Mouse (Mus musculus) ES-E14 (cell line): Measurements from ENCODE around the gene Prkd2. TPM values are rescaled to one million over a fixed set of nuclear protein-coding genes. Genes with fewer than 3 reads are reported as not detected.

Experiments used
- DNase-seq: peaks from one replicate; pipeline ENCODE4 v3.0.0-alpha.2; 2013; ENCODE audit warnings: low read depth, low spot score
- H3K27ac ChIP-seq: 2 replicates; pipeline ENCODE4 v1.5.1; 2012; ENCODE audit warnings: low read depth, mild to moderate bottlenecking, low read length, moderate library complexity, mixed read lengths; ENCODE audit not compliant: poor library complexity, insufficient read depth, severe bottlenecking
- H3K36me3 ChIP-seq: 2 replicates; pipeline ENCODE4 v1.6.1; 2012; ENCODE audit warnings: mild to moderate bottlenecking, low read length, moderate library complexity, mixed read lengths; ENCODE audit not compliant: control insufficient read depth, poor library complexity, insufficient read depth, severe bottlenecking
- H3K4me1 ChIP-seq, 2 experiments: fragments of 150-350 bp in 1 of 2; sonication (generic) in 1 of 2; 2 replicates each; pipeline ENCODE4 v1.6.1; 2012; ENCODE audit warnings: low read length in 2 of 2, mild to moderate bottlenecking in 1 of 2, mixed read lengths in 1 of 2; ENCODE audit not compliant: control insufficient read depth in 2 of 2, insufficient read depth in 2 of 2, poor library complexity in 1 of 2
- H3K4me3 ChIP-seq, 2 experiments: fragments of 150-350 bp in 1 of 2; sonication (generic) in 1 of 2; 2 replicates each; pipeline ENCODE4 v1.5.1; 2012; ENCODE audit warnings: low read length in 2 of 2, low read depth in 1 of 2, mild to moderate bottlenecking in 1 of 2, mixed read lengths in 1 of 2; ENCODE audit not compliant: insufficient read depth in 1 of 2, poor library complexity in 1 of 2, severe bottlenecking in 1 of 2
- H3K9ac ChIP-seq: 2 replicates; pipeline ENCODE4 v1.6.1; 2012; ENCODE audit warnings: low read depth, mild to moderate bottlenecking, low read length, mixed read lengths; ENCODE audit not compliant: poor library complexity, insufficient read depth, severe bottlenecking
- H3K9me3 ChIP-seq: fragments of 150-350 bp; sonication (generic); 2 replicates; pipeline ENCODE4 v1.6.1; 2012; ENCODE audit warnings: low read depth, mild to moderate bottlenecking, low read length; ENCODE audit not compliant: control insufficient read depth, insufficient read depth
- CHD2 ChIP-seq: IDR thresholded peaks from 2 replicates; pipeline ENCODE4 v1.6.1; 2014; ENCODE audit warnings: mild to moderate bottlenecking, low read depth, low read length, inconsistent platforms
- HCFC1 ChIP-seq: IDR thresholded peaks from 2 replicates; pipeline ENCODE4 v1.6.1; 2012; ENCODE audit warnings: low read length, inconsistent platforms, borderline replicate concordance; ENCODE audit not compliant: insufficient read depth
- MAFK ChIP-seq: IDR thresholded peaks from 2 replicates; pipeline ENCODE4 v1.6.1; 2014; ENCODE audit warnings: mild to moderate bottlenecking, low read depth, low read length, inconsistent platforms; ENCODE audit not compliant: insufficient read depth
- ZC3H11A ChIP-seq: IDR thresholded peaks from 2 replicates; pipeline ENCODE4 v1.6.1; 2012; ENCODE audit warnings: low read depth, mild to moderate bottlenecking, inconsistent platforms, low read length, borderline replicate concordance
- ZNF384 ChIP-seq: IDR thresholded peaks from 2 replicates; pipeline ENCODE4 v1.6.1; 2012; ENCODE audit warnings: low read depth, low read length, inconsistent platforms
- in situ Hi-C, 2 experiments: fragments of 600-800 bp; cut with MboI; formaldehyde crosslinking; loops; one replicate each; pipeline ENCODE4 v1.15.1; 2025; ENCODE audit warnings: low sequenced_read_pairs in 2 of 2, inconsistent platforms in 1 of 2; ENCODE audit not compliant: unreplicated experiment in 2 of 2
- total RNA-seq: library from RNA; depleted of rRNA; stranded (reverse); fragments of 300-350 nt; gene quantifications from 2 replicates; pipeline ENCODE4 v1.2.3, GENCODE M21; 2012

The Prkd2 gene
- total RNA-seq, 1 experiment: 5.7 TPM

- Histone ChIP-seq H3K36me3 (peaks cover 4% of the 10 kb centered on the region; the same call in 1 of the 2 replicates), H3K4me1 (peaks cover 3 to 20% of the 10 kb centered on the region in 2 experiments; a peak in 3 of 4 replicates), H3K9ac (peak overlapping the region; percentile 12; the same call in 1 of the 2 replicates), H3K9me3 (no peaks in the 10 kb centered on the region), H3K27ac (no peak overlapping the region), H3K4me3 (peak overlapping the region; percentile 45 to 54; a peak in 2 of 4 replicates)
- in situ Hi-C loops: no loop called here
- DNase-seq: no peak
- no peak for TF ChIP-seq MAFK
- no peak for TF ChIP-seq ZC3H11A
- TF ChIP-seq HCFC1: no peak
Observed at GRCm38 (mm10) chr7:16845820-16846167, 3.1 kb downstream of the Prkd2 start.

DNA sequence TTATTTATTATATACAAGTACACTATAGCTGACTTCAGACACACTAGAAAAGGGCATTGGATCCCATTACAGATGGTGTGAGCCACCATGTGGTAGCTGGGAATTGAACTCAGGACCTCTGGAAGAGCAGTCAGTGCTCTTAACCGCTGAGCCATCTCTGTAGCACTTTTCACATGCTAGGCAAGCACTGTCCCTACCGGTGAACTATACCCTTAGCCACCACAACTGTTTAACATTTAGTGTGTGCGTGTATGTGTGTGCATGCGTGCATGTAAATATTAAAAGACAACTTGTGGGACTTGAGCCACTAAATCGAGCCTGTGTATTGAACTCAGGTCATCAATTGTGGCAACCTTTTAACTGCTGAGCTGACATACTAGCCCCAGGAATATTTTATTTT is 4.1 kb downstream of the Prkd2 start:
- Histone ChIP-seq H3K9me3 (no peaks in the 10 kb centered on the region), H3K4me1 (peaks cover 3 to 14% of the 10 kb centered on the region in 2 experiments; a peak in 3 of 4 replicates), H3K4me3 (no peak overlapping the region), H3K27ac (no peak overlapping the region), H3K9ac (no peak overlapping the region), H3K36me3 (no peaks in the 10 kb centered on the region; the same call in 1 of the 2 replicates)
- DNase-seq: no peak
- in situ Hi-C loops: no loop called here
- TF ChIP-seq ZC3H11A (no peak), MAFK (no peak), ZNF384 (no peak), HCFC1 (no peak), CHD2 (no peak)

DNA sequence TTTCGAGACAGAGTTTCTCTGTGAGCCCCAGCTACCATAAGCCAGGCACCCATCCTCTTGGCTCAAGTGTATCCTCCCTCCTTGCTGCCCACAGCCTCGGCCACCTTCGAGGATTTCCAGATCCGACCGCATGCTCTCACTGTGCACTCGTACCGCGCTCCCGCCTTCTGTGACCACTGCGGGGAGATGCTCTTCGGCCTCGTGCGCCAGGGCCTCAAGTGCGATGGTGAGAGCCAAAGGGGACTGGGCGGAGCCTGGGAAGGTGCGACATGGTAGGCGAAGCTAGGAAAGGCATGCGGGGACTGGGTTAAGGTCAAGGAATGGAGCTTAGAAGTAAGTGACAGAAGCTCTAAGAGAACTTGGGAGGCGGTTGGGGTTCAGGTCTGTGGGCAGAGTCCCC is 4.8 kb downstream of the Prkd2 start:
- in situ Hi-C loops: no loop called here
- no peak for DNase-seq
- Histone ChIP-seq H3K9me3 (no peaks in the 10 kb centered on the region), H3K4me1 (peaks cover 3 to 14% of the 10 kb centered on the region in 2 experiments; a peak in 3 of 4 replicates), H3K4me3 (no peak overlapping the region), H3K27ac (no peak overlapping the region), H3K9ac (no peak overlapping the region), H3K36me3 (no peaks in the 10 kb centered on the region; the same call in 1 of the 2 replicates)
- TF ChIP-seq HCFC1: no peak
- TF ChIP-seq ZC3H11A: no peak
- no peak for TF ChIP-seq ZNF384
- TF ChIP-seq CHD2: no peak
- TF ChIP-seq MAFK: no peak

DNA sequence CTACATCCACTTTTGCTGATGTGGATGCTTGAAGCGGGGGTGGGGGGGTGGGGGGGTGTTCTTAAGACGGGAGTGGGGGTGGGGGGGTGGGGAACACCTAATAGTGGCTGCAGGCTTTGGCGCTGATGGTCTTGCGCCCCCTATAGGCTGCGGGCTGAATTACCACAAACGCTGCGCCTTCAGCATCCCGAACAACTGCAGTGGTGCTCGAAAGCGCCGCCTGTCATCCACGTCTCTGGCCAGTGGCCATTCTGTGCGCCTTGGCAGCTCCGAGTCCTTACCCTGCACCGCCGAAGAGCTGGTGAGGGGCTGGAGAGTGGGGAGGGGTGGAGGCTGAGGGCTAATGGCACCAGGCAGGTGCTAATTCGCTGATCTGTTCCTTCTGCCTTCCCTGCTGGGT is 5.9 kb downstream of the Prkd2 start:
- Histone ChIP-seq H3K4me3 (peak overlapping the region in 1 of 2 experiments; percentile 35; a peak in 1 of 4 replicates), H3K36me3 (no peaks in the 10 kb centered on the region; the same call in 1 of the 2 replicates), H3K9ac (no peak overlapping the region), H3K9me3 (no peaks in the 10 kb centered on the region), H3K4me1 (peaks cover 0 to 19% of the 10 kb centered on the region in 2 experiments; a peak in 2 of 4 replicates), H3K27ac (no peak overlapping the region)
- in situ Hi-C loops: no loop called here
- DNase-seq: peak; percentile 49
- TF ChIP-seq MAFK (no peak), ZC3H11A (no peak), ZNF384 (no peak), HCFC1 (no peak), CHD2 (no peak)

DNA sequence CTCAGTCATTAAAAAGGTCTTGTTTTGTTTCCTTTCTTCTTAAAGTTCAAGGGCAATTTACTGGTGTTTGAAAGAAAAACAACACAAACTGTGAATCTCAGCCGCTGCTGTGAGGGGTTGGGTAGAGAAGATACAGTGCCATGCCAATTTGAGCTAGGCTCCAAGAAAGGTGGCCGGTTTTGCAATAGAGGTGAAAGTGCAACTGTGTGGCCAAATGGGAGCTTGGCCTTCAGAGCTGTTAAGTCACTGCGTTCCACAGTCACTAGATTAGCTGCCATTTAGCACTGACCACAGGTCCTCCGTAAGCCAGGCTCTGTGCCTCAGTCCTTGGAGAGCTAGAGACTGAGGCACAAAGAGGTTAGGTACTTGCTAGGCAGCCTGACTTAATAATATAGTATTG is 8.9 kb downstream of the Prkd2 start:
- Histone ChIP-seq H3K9ac (no peak overlapping the region), H3K4me3 (no peak overlapping the region), H3K36me3 (peaks cover 7% of the 10 kb centered on the region; the same call in 1 of the 2 replicates), H3K4me1 (peaks cover 0 to 15% of the 10 kb centered on the region in 2 experiments; a peak in 2 of 4 replicates), H3K27ac (no peak overlapping the region), H3K9me3 (no peaks in the 10 kb centered on the region)
- in situ Hi-C loops: no loop called here
- TF ChIP-seq ZNF384: no peak
- TF ChIP-seq CHD2: no peak
- TF ChIP-seq HCFC1: no peak
- no peak for TF ChIP-seq MAFK
- TF ChIP-seq ZC3H11A: no peak
- no peak for DNase-seq
